Mouse (Mus musculus) kidney, adult 2 months (tissue): ENCODE results near the gene Mslnl. TPM values are rescaled to one million over a fixed set of nuclear protein-coding genes. Genes with fewer than 3 reads are reported as not detected.
"Not testable (repeated sequence)": the region's sequence is repeated elsewhere in the genome, so short reads cannot be mapped to it uniquely, and the experiment has no call there.

ENCODE experiments used
- DNase-seq: peaks from one replicate; pipeline ENCODE4 v3.0.0; 2021
- H3K27ac ChIP-seq: fragments of 200-500 bp; 2 replicates; pipeline ENCODE4 v1.5.1; 2012; ENCODE audit warnings: low read depth, low read length, control low read depth, inconsistent platforms; ENCODE audit not compliant: insufficient read depth
- H3K27me3 ChIP-seq: fragments of 200-500 bp; replicated peaks from 2 replicates; pipeline ENCODE4 v1.6.1; 2012; ENCODE audit warnings: mild to moderate bottlenecking, moderate library complexity, low read length, inconsistent platforms; ENCODE audit not compliant: control insufficient read depth, insufficient read depth
- H3K36me3 ChIP-seq: fragments of 200-500 bp; 2 replicates; pipeline ENCODE4 v1.6.1; 2012; ENCODE audit warnings: mild to moderate bottlenecking, moderate library complexity, low read length, inconsistent platforms; ENCODE audit not compliant: control insufficient read depth, insufficient read depth
- H3K4me1 ChIP-seq: fragments of 200-500 bp; 2 replicates; pipeline ENCODE4 v1.6.1; 2011; ENCODE audit warnings: low read length; ENCODE audit not compliant: control insufficient read depth, insufficient read depth
- H3K4me3 ChIP-seq: fragments of 200-500 bp; 2 replicates; pipeline ENCODE4 v1.5.1; 2011; ENCODE audit warnings: mild to moderate bottlenecking, low read depth, low read length, control low read depth; ENCODE audit not compliant: insufficient read depth
- CTCF ChIP-seq: fragments of 200-500 bp; conservative IDR thresholded peaks from 2 replicates; pipeline ENCODE4 v1.5.1; 2011; ENCODE audit warnings: low read depth, mild to moderate bottlenecking, control low read depth, low read length, moderate library complexity, mixed read lengths; ENCODE audit not compliant: insufficient read depth, insufficient read length
- POLR2A ChIP-seq: fragments of 200-500 bp; IDR thresholded peaks from one replicate; pipeline ENCODE4 v1.6.1; 2011; ENCODE audit warnings: low read depth, low read length, control low read depth
- WGBS: fragments of 180-500 bp; shearing (Covaris S2); methylation state at CpG from one replicate; pipeline ENCODE4 v1.1.7; 2018; 5-methylcytosine and 5-hydroxymethylcytosine counted together
- polyA plus RNA-seq: library from polyadenylated mRNA; depleted of rRNA; stranded (reverse); fragments of >200 nt; gene quantifications from 2 replicates; pipeline ENCODE4 v1.2.3, GENCODE M21; 2012

Gene Mslnl
- polyA plus RNA-seq, 1 experiment, result not detected

GRCm38 (mm10) chr17:25723919-25724318 is 11.9 kb upstream of the Mslnl start:
- H3K27me3 ChIP-seq, result no peaks in the 10 kb centered on the region
- H3K4me1 ChIP-seq, result peaks cover 4% of the 10 kb centered on the region; the same call in 1 of the 2 replicates
- DNase-seq, result no peak
- TF ChIP-seq CTCF (no peak), POLR2A (no peak)
- no peak overlapping the region for H3K27ac ChIP-seq
- 85% methylated on average over 7 of the region's 7 CpGs for WGBS
- no peak overlapping the region for H3K4me3 ChIP-seq
- no peaks in the 10 kb centered on the region for H3K36me3 ChIP-seq

GRCm38 (mm10) chr17:25725264-25725663 is 10.6 kb upstream of the Mslnl start:
- 76% methylated on average over 6 of the region's 6 CpGs for WGBS
- H3K4me3 ChIP-seq, result no peak overlapping the region

GRCm38 (mm10) chr17:25727265-25728008 is 8.4 kb upstream of the Mslnl start, which contains the start of the genes Chtf18 and Rpusd1:
Chtf18 (minus strand) TSS chr17:25727419.
Rpusd1 (plus strand) TSS chr17:25727670.
- no peak within 1 kb of the TSS for H3K27ac ChIP-seq

More at GRCm38 (mm10) chr17:25725264-25725663, 10.6 kb upstream of the Mslnl start:
- H3K36me3 ChIP-seq, result no peaks in the 10 kb centered on the region
- H3K4me1 ChIP-seq, result peaks cover 4% of the 10 kb centered on the region; the same call in 1 of the 2 replicates
- H3K27ac ChIP-seq, result no peak overlapping the region
- no peak for TF ChIP-seq POLR2A
- no peak for TF ChIP-seq CTCF
- no peaks in the 10 kb centered on the region for H3K27me3 ChIP-seq
- peak; percentile 58 for DNase-seq

GRCm38 (mm10) chr17:25728009-25728270 is 7.9 kb upstream of the Mslnl start:
- TF ChIP-seq CTCF (no peak), POLR2A (no peak)
- DNase-seq, result no peak

More at GRCm38 (mm10) chr17:25727265-25728008, 8.4 kb upstream of the Mslnl start, which contains the start of the genes Chtf18 and Rpusd1:
- Histone ChIP-seq H3K4me3 (peak within 1 kb of the TSS; percentile 55), H3K27me3 (no peaks in the 10 kb centered on the region), H3K36me3 (no peaks in the 10 kb centered on the region), H3K4me1 (peaks cover 4% of the 10 kb centered on the region; the same call in 1 of the 2 replicates)
- peak; percentile 100 for DNase-seq
- TF ChIP-seq CTCF, result no peak
- peak; percentile 40 for TF ChIP-seq POLR2A
- under 1% methylated on average over 37 of the region's 37 CpGs for WGBS

GRCm38 (mm10) chr17:25732082-25732481 is 3.8 kb upstream of the Mslnl start:
- Histone ChIP-seq H3K4me1 (peaks cover 4% of the 10 kb centered on the region; the same call in 1 of the 2 replicates), H3K36me3 (no peaks in the 10 kb centered on the region), H3K4me3 (no peak overlapping the region), H3K27ac (no peak overlapping the region), H3K27me3 (no peaks in the 10 kb centered on the region)
- TF ChIP-seq POLR2A, result no peak
- peak; percentile 93 for TF ChIP-seq CTCF
- 24% methylated on average over 2 of the region's 2 CpGs for WGBS
- peak; percentile 87 for DNase-seq

More at GRCm38 (mm10) chr17:25728009-25728270, 7.9 kb upstream of the Mslnl start:
- Histone ChIP-seq H3K36me3 (no peaks in the 10 kb centered on the region), H3K4me3 (peak overlapping the region; percentile 48), H3K27ac (no peak overlapping the region), H3K4me1 (peaks cover 4% of the 10 kb centered on the region; the same call in 1 of the 2 replicates), H3K27me3 (no peaks in the 10 kb centered on the region)
- WGBS, result 21% methylated on average over 4 of the region's 4 CpGs

GRCm38 (mm10) chr17:25735246-25735645 is 596 bp upstream of the Mslnl start:
- 80% methylated on average over 5 of the region's 5 CpGs for WGBS
- TF ChIP-seq CTCF (no peak), POLR2A (no peak)

GRCm38 (mm10) chr17:25738861-25739260 is 3.0 kb downstream of the Mslnl start:
- Histone ChIP-seq H3K4me3 (no peak overlapping the region), H3K4me1 (no peaks in the 10 kb centered on the region), H3K27ac (no peak overlapping the region), H3K27me3 (no peaks in the 10 kb centered on the region), H3K36me3 (no peaks in the 10 kb centered on the region)
- no peak for TF ChIP-seq CTCF
- no peak for TF ChIP-seq POLR2A
- no peak for DNase-seq
- WGBS, result 77% methylated on average over 7 of the region's 7 CpGs

More at GRCm38 (mm10) chr17:25735246-25735645, 596 bp upstream of the Mslnl start:
- no peaks in the 10 kb centered on the region for H3K36me3 ChIP-seq
- H3K27me3 ChIP-seq, result no peaks in the 10 kb centered on the region
- DNase-seq, result no peak
- H3K4me3 ChIP-seq, result no peak overlapping the region
- H3K4me1 ChIP-seq, result no peaks in the 10 kb centered on the region
- H3K27ac ChIP-seq, result no peak overlapping the region

GRCm38 (mm10) chr17:25741471-25741870 is 5.6 kb downstream of the Mslnl start:
- not testable (repeated sequence) for H3K27me3 ChIP-seq, H3K4me1 ChIP-seq, H3K36me3 ChIP-seq, H3K27ac ChIP-seq, DNase-seq, H3K4me3 ChIP-seq
- WGBS, result 78% methylated on average over 12 of the region's 12 CpGs
